Mouse (Mus musculus) adrenal gland, postnatal 36 days (tissue): ENCODE results near the gene Gm49342. TPM values are rescaled to one million over a fixed set of nuclear protein-coding genes. Genes with fewer than 3 reads are reported as not detected.
"Not testable (repeated sequence)": the region's sequence is repeated elsewhere in the genome, so short reads cannot be mapped to it uniquely, and the experiment has no call there.

ENCODE experiments used
- DNase-seq, 2 experiments: peaks; one replicate each; pipeline ENCODE4 v3.0.0; 2021; ENCODE audit warnings: mixed read lengths in 1 of 2
- total RNA-seq, 2 experiments: library from RNA; stranded (reverse); gene quantifications; 2 replicates each; pipeline ENCODE4 v1.2.3; 2021

The Gm49342 gene
- total RNA-seq, 2 experiments from 2014 or later, result 37.6 to 46.1 TPM

GRCm38 (mm10) chr14:50936649-50937048 is 7.7 kb upstream of the Gm49342 start:
- no peak for DNase-seq

GRCm38 (mm10) chr14:50938119-50938908 is 6.0 kb upstream of the Gm49342 start:
- DNase-seq, result no peak

GRCm38 (mm10) chr14:50938940-50939339 is 5.4 kb upstream of the Gm49342 start:
- DNase-seq, result no peak

- not testable (repeated sequence) for DNase-seq
Observed at GRCm38 (mm10) chr14:50944668-50945033, 334 bp downstream of the Gm49342 start.

- not testable (repeated sequence) for DNase-seq
Observed at GRCm38 (mm10) chr14:50945081-50945480, 764 bp downstream of the Gm49342 start.

- not testable (repeated sequence) for DNase-seq
Observed at GRCm38 (mm10) chr14:50945526-50945925, 1.2 kb downstream of the Gm49342 start.

GRCm38 (mm10) chr14:50955487-50955886 is 11.2 kb downstream of the Gm49342 start:
- no peak for DNase-seq

- DNase-seq, result peak; percentile 48 to 62
Observed at GRCm38 (mm10) chr14:50955942-50956508, 11.7 kb downstream of the Gm49342 start, which contains the start of gene Pnp2. Gene Pnp2, plus strand, starts transcription at chr14:50955992.

- not testable (repeated sequence) for DNase-seq
Observed at GRCm38 (mm10) chr14:50956724-50957123, 12.4 kb downstream of the Gm49342 start.

GRCm38 (mm10) chr14:50957146-50957545 is 12.8 kb downstream of the Gm49342 start:
- not testable (repeated sequence) for DNase-seq

GRCm38 (mm10) chr14:50958289-50958995 is 14.1 kb downstream of the Gm49342 start:
- DNase-seq, result not testable (repeated sequence)

GRCm38 (mm10) chr14:50968216-50968980 is 24.1 kb downstream of the Gm49342 start:
- DNase-seq, result no peak

- DNase-seq, result no peak
Observed at GRCm38 (mm10) chr14:50969041-50969440, 24.7 kb downstream of the Gm49342 start.

- DNase-seq, result peak in 1 of 2 experiments; percentile 11
Observed at GRCm38 (mm10) chr14:50969558-50970544, 25.5 kb downstream of the Gm49342 start.

GRCm38 (mm10) chr14:50970822-50971221 is 26.5 kb downstream of the Gm49342 start:
- no peak for DNase-seq

- not testable (repeated sequence) for DNase-seq
Observed at GRCm38 (mm10) chr14:50973054-50973453, 28.7 kb downstream of the Gm49342 start.

- DNase-seq, result no peak
Observed at GRCm38 (mm10) chr14:50973700-50974099, 29.4 kb downstream of the Gm49342 start.

- DNase-seq, result no peak
Observed at GRCm38 (mm10) chr14:50975001-50975400, 30.7 kb downstream of the Gm49342 start.

GRCm38 (mm10) chr14:50976674-50977073 is 32.4 kb downstream of the Gm49342 start:
- peak in 1 of 2 experiments; percentile 22 for DNase-seq

- DNase-seq, result not testable (repeated sequence)
Observed at GRCm38 (mm10) chr14:50978451-50978850, 34.1 kb downstream of the Gm49342 start.

- no peak for DNase-seq
Observed at GRCm38 (mm10) chr14:50979631-50980030, 35.3 kb downstream of the Gm49342 start.
